Mouse (Mus musculus) ES-Bruce4 (cell line): ENCODE measurements around the gene Rubcn. TPM values are rescaled to one million over a fixed set of nuclear protein-coding genes. Genes with fewer than 3 reads are reported as not detected.
"Not testable (repeated sequence)": the region's sequence is repeated elsewhere in the genome, so short reads cannot be mapped to it uniquely, and the experiment has no call there.

Experiments
- H3K27ac ChIP-seq: 2 replicates; pipeline ENCODE4 v1.5.1; 2012; ENCODE audit warnings: low read length, inconsistent platforms; ENCODE audit not compliant: insufficient read depth
- H3K27me3 ChIP-seq: 2 replicates; pipeline ENCODE4 v1.6.1; 2012; ENCODE audit warnings: mild to moderate bottlenecking, low read length, inconsistent platforms; ENCODE audit not compliant: control insufficient read depth, poor library complexity, insufficient read depth, severe bottlenecking
- H3K36me3 ChIP-seq: 2 replicates; pipeline ENCODE4 v1.6.1; 2012; ENCODE audit warnings: inconsistent platforms, mild to moderate bottlenecking, low read length, moderate library complexity; ENCODE audit not compliant: control insufficient read depth, poor library complexity, insufficient read depth, severe bottlenecking
- H3K4me1 ChIP-seq: one replicate; pipeline ENCODE4 v1.8.1; 2011; ENCODE audit warnings: low read length; ENCODE audit not compliant: control insufficient read depth, insufficient read depth
- H3K4me3 ChIP-seq: 2 replicates; pipeline ENCODE4 v1.5.1; 2011; ENCODE audit warnings: low read depth, mild to moderate bottlenecking, low read length
- H3K9ac ChIP-seq: 2 replicates; pipeline ENCODE4 v1.6.1; 2012; ENCODE audit warnings: low read depth, mild to moderate bottlenecking, inconsistent platforms; ENCODE audit not compliant: poor library complexity, severe bottlenecking
- H3K9me3 ChIP-seq: replicated peaks from 2 replicates; pipeline ENCODE4 v1.6.1; 2012; ENCODE audit warnings: mild to moderate bottlenecking, low read length, inconsistent platforms; ENCODE audit not compliant: control insufficient read depth, poor library complexity, insufficient read depth, severe bottlenecking
- CTCF ChIP-seq: IDR thresholded peaks from one replicate; pipeline ENCODE4 v1.8.1; 2011; ENCODE audit warnings: low read depth, low read length
- EP300 ChIP-seq: IDR thresholded peaks from 2 replicates; pipeline ENCODE4 v1.6.1; 2011; ENCODE audit warnings: low read depth, low read length; ENCODE audit not compliant: insufficient read depth
- POLR2A ChIP-seq: IDR thresholded peaks from one replicate; pipeline ENCODE4 v1.8.1; 2011; ENCODE audit warnings: low read length; ENCODE audit not compliant: insufficient read depth
- polyA plus RNA-seq: library from polyadenylated mRNA; stranded (reverse); fragments of >200 nt; gene quantifications from 2 replicates; pipeline ENCODE4 v1.2.4, GENCODE M21; 2011; ENCODE audit warnings: low read depth; ENCODE audit not compliant: missing spikeins, insufficient read depth, insufficient read length

Gene Rubcn
- polyA plus RNA-seq, 1 experiment = 19.8 TPM

DNA sequence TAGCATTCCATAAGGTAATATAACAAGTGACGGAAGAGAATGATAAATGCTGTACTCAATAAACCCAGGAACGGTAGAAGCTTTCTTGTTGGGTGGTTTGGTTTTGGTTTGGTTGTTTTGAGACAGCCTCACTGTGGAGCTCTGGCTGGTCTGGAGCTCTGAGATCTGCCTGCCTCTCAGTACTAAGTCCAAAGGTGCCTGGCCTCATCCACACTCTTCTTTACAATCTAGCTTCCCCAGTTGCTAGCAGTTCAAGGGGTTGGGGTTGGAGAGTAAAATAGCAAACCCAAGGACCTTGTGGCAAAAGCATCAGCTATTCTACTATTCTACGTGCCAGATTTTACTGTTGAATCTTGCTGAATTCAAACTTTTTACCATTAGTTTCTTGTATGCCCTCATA is 1.7 kb downstream of the Rubcn start:
- Histone ChIP-seq H3K36me3 (no peaks in the 10 kb centered on the region), H3K27ac (no peak overlapping the region), H3K4me3 (no peak overlapping the region), H3K9ac (no peak overlapping the region), H3K27me3 (no peaks in the 10 kb centered on the region), H3K4me1 (no peaks in the 10 kb centered on the region), H3K9me3 (no peaks in the 10 kb centered on the region)
- TF ChIP-seq CTCF (no peak), EP300 (no peak), POLR2A (no peak)

DNA sequence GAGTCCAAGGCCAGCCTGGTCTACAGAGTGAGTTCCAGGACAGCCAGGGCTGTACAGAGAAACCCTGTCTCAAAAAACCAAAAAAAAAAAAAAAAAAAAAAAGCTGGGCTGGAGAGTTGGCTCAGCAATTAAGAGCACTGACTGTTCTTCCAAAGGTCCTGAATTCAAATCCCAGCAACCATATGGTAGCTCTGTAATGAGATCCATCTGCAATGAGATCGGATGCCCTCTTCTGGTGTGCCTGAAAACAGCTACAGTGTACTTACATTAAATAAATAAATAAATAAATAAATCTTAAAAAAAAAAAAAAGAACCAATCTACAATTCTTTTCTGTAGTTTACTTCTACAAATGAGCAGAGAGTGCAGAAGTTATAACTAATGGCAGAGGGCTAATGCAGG is 2.3 kb downstream of the Rubcn start:
- not testable (repeated sequence) for H3K27ac ChIP-seq, H3K9ac ChIP-seq, H3K9me3 ChIP-seq, H3K4me1 ChIP-seq, H3K36me3 ChIP-seq, H3K27me3 ChIP-seq, H3K4me3 ChIP-seq

DNA sequence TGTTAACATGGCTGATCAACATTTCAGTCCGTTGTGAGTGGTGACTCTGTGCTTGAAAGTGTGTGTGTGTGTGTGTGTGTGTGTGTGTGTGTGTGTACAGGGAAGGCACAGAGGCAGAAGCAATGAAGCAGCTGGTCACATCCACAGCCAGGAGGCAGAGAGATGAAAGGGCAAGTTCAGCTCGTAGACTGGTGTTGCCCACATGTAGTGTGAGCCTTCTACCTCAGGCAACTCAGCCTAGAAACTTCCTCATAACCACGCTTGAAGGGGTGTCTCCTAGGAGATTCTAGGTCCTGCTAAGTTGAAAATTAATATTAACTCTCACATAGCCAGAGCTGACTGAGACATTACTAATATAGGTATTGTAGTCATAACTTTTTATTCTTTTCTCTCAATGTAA is 4.2 kb downstream of the Rubcn start:
- Histone ChIP-seq H3K36me3 (no peaks in the 10 kb centered on the region), H3K9ac (no peak overlapping the region)

DNA sequence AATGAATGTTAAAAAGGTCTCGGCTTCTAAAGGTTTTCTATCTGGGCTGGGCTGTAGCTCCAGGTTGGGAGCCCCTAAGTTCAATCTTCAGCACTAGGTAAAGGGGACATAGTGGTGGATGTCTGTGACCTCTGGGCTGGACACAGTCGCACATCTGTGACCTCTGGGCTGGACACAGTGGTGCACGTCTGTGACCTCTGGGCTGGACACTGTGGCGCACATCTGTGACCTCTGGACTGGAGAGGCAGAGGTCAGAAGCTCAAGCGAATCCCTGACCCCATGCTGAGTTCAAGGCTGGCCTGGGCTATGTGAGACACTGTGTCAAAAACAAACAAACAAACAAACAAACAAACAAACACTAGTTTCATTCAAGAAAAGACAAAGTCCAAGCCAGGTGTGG is 7.3 kb downstream of the Rubcn start:
- TF ChIP-seq EP300 (no peak), POLR2A (no peak), CTCF (no peak)
- Histone ChIP-seq H3K9ac (no peak overlapping the region), H3K27ac (no peak overlapping the region), H3K4me1 (no peaks in the 10 kb centered on the region), H3K36me3 (no peaks in the 10 kb centered on the region), H3K4me3 (no peak overlapping the region), H3K27me3 (no peaks in the 10 kb centered on the region), H3K9me3 (no peaks in the 10 kb centered on the region)

More for the DNA sequence above, 4.2 kb downstream of the Rubcn start:
- Histone ChIP-seq H3K9me3 (no peaks in the 10 kb centered on the region), H3K4me1 (no peaks in the 10 kb centered on the region), H3K4me3 (no peak overlapping the region), H3K27ac (no peak overlapping the region), H3K27me3 (no peaks in the 10 kb centered on the region)
- TF ChIP-seq CTCF (no peak), POLR2A (no peak), EP300 (no peak)

DNA sequence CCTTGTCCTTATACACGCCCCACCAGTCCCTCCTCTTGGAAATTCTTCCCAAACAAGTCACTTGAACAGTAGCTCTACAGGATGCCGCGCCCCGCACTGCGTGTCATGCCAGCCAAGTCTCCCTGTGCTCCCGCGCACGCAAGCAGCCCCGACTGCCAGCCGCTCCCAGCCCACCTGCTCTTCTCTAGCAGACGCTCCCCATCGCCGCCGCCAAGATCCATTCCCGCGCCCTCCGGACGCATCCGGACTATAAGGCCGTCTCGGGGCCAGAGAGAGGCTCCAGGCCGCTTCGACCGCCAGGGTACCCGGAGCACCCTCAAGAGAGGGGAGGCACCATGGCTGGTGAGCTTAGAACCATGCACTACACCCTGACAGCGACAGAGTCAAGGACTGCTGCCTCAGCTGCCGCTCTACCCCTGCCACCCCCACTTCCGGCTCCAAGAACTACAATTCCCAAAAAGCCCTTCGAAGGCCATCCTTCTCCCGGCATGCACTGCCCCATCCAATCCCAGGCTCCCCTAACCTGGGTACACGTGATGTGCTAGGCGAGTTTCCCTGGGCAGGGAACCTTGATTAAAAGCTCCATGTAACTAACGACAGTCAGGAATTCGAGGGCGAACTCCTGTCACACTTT is 9.5 kb downstream of the Rubcn start:
- no peaks in the 10 kb centered on the region for H3K9me3 ChIP-seq
- H3K4me1 ChIP-seq = no peaks in the 10 kb centered on the region
- peak overlapping the region; percentile 32 for H3K9ac ChIP-seq
- H3K4me3 ChIP-seq = peak overlapping the region; percentile 74
- no peak overlapping the region for H3K27ac ChIP-seq
- no peaks in the 10 kb centered on the region for H3K27me3 ChIP-seq
- TF ChIP-seq CTCF = no peak
- peak; percentile 55 for TF ChIP-seq POLR2A
- TF ChIP-seq EP300 = no peak
- no peaks in the 10 kb centered on the region for H3K36me3 ChIP-seq

DNA sequence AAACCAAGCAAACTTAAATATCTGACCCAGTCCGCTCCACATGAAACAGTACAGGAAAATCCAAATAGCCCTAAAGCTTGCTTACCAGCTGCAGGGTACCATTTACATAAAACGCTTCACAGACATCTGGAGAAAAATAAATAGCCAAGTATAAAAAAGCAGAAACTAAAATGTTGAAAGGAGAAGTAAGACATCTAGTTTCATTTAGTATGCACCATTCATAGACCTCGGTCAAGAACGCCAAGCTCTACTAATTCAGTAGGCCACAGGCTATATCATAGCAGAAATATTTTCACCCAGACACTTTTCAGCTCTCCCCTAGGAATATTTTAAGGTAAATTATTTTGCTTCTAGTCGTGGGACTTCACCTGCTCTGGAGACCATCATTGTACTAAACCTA is 10.9 kb downstream of the Rubcn start:
- H3K27ac ChIP-seq = no peak overlapping the region
- no peak overlapping the region for H3K4me3 ChIP-seq
- H3K36me3 ChIP-seq = no peaks in the 10 kb centered on the region
- no peaks in the 10 kb centered on the region for H3K27me3 ChIP-seq
- no peak overlapping the region for H3K9ac ChIP-seq
- TF ChIP-seq EP300 = no peak
- TF ChIP-seq POLR2A = no peak
- TF ChIP-seq CTCF = no peak
- H3K9me3 ChIP-seq = no peaks in the 10 kb centered on the region
- no peaks in the 10 kb centered on the region for H3K4me1 ChIP-seq

DNA sequence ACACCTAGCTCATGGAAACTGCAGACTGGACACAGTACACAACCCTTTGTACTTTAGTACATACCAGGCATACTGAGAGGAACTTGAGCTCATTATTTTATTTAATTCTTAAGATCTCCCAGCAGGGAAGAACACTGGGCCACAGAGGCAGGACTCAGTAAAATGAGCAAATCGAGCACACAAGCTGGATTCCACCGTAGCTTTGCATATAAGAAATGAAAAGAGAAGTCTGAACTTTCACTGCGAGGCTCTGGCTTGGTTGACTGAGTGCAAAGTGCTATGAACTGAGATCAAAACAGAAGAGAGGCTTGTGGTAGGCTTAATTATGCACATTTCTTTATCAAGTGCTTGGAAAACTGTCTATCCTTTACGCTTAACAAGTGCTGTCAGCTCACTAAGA is 12.2 kb downstream of the Rubcn start:
- H3K4me1 ChIP-seq = no peaks in the 10 kb centered on the region
- no peaks in the 10 kb centered on the region for H3K9me3 ChIP-seq
- H3K9ac ChIP-seq = no peak overlapping the region
- no peaks in the 10 kb centered on the region for H3K27me3 ChIP-seq
- TF ChIP-seq POLR2A (no peak), CTCF (no peak)
- H3K27ac ChIP-seq = no peak overlapping the region
- no peaks in the 10 kb centered on the region for H3K36me3 ChIP-seq
- H3K4me3 ChIP-seq = no peak overlapping the region
